Mouse (Mus musculus) MEL (cell line): Measurements from ENCODE around the gene Erc2.

Source experiments
- CHD2 ChIP-seq: IDR thresholded peaks from 2 replicates; pipeline ENCODE4 v1.6.1; 2011; ENCODE audit warnings: low read length, improper control_type of control experiment
- CTCF ChIP-seq, 3 experiments: IDR thresholded peaks in 2 of 3; conservative IDR thresholded peaks in 1 of 3; 2 replicates each; pipeline ENCODE4 v1.5.1; 2011 to 2012; ENCODE audit warnings: low read length in 3 of 3, low read depth in 2 of 3, mild to moderate bottlenecking in 2 of 3, improper control_type of control experiment in 1 of 3, inconsistent platforms in 1 of 3, mixed read lengths in 1 of 3, moderate library complexity in 1 of 3; ENCODE audit not compliant: control insufficient read depth in 1 of 3, insufficient read depth in 1 of 3, poor library complexity in 1 of 3, severe bottlenecking in 1 of 3
- EP300 ChIP-seq, 2 experiments: IDR thresholded peaks; 2 replicates each; pipeline ENCODE4 v1.6.1; 2011; ENCODE audit warnings: improper control_type of control experiment in 2 of 2, low read length in 2 of 2, low read depth in 1 of 2, mild to moderate bottlenecking in 1 of 2
- JUND ChIP-seq: IDR thresholded peaks from 2 replicates; pipeline ENCODE4 v1.6.1; 2011; ENCODE audit warnings: low read depth, mild to moderate bottlenecking, improper control_type of control experiment, low read length
- MAZ ChIP-seq: IDR thresholded peaks from 2 replicates; pipeline ENCODE4 v1.6.1; 2012; ENCODE audit warnings: low read depth, mild to moderate bottlenecking, inconsistent platforms, low read length, improper control_type of control experiment
- MEF2A ChIP-seq: IDR thresholded peaks from 2 replicates; pipeline ENCODE4 v1.6.1; 2014; ENCODE audit warnings: low read depth, mild to moderate bottlenecking, inconsistent platforms, low read length, improper control_type of control experiment; ENCODE audit not compliant: poor library complexity, insufficient replicate concordance, severe bottlenecking; ENCODE audit errors: extremely low read depth
- MXI1 ChIP-seq: IDR thresholded peaks from 2 replicates; pipeline ENCODE4 v1.6.1; 2011; ENCODE audit warnings: mild to moderate bottlenecking, low read depth, low read length, improper control_type of control experiment
- POLR2A ChIP-seq, 2 experiments: IDR thresholded peaks; 2 replicates each; pipeline ENCODE4 v1.6.1; 2011 to 2012; ENCODE audit warnings: low read length in 2 of 2, mild to moderate bottlenecking in 2 of 2, control low read depth in 1 of 2, improper control_type of control experiment in 1 of 2, low read depth in 1 of 2, moderate library complexity in 1 of 2; ENCODE audit not compliant: control insufficient read depth in 1 of 2, insufficient read depth in 1 of 2, poor library complexity in 1 of 2
- SIN3A ChIP-seq: IDR thresholded peaks from 2 replicates; pipeline ENCODE4 v1.6.1; 2012; ENCODE audit warnings: low read length, improper control_type of control experiment, inconsistent platforms
- TBP ChIP-seq: IDR thresholded peaks from 2 replicates; pipeline ENCODE4 v1.8.0; 2011; ENCODE audit warnings: low read depth, low read length, improper control_type of control experiment
- USF1 ChIP-seq: IDR thresholded peaks from 2 replicates; pipeline ENCODE4 v1.6.1; 2014; ENCODE audit warnings: low read depth, mild to moderate bottlenecking, inconsistent platforms, low read length, improper control_type of control experiment, moderate library complexity
- ZC3H11A ChIP-seq: IDR thresholded peaks from 2 replicates; pipeline ENCODE4 v1.6.1; 2012; ENCODE audit warnings: low read depth, mild to moderate bottlenecking, inconsistent platforms, low read length, improper control_type of control experiment

- TF ChIP-seq JUND (no peak), EP300 (IDR thresholded peaks at IDR 0.05; ENCODE audit: low read depth in 1 of 2, low read length in 2 of 2) (no peak), MXI1 (no peak), SIN3A (no peak), POLR2A (IDR thresholded peaks at IDR 0.05; ENCODE audit: control insufficient read depth in 1 of 2, insufficient read depth in 1 of 2, low read depth in 1 of 2, low read length in 2 of 2, poor library complexity in 1 of 2) (no peak), MAZ (no peak), TBP (no peak), CTCF (IDR thresholded peaks at IDR 0.05 in 2 of 3, conservative IDR thresholded peaks at IDR 0.05 in 1 of 3; ENCODE audit: control insufficient read depth in 1 of 3, insufficient read depth in 1 of 3, low read depth in 2 of 3, low read length in 3 of 3, poor library complexity in 1 of 3, severe bottlenecking in 1 of 3) (no peak), ZC3H11A (no peak), MEF2A (no peak), CHD2 (no peak), USF1 (no peak)
Measured at GRCm38 (mm10) chr14:27948391-27948790, 326.2 kb downstream of the Erc2 start.
